Mouse (Mus musculus) lung, adult 2 months (tissue): ENCODE measurements at regions not wholly inside any gene's neighbourhood (a gene's known extent, or its start where the extent isn't known, plus 50 kb on each side); places are given as distances from the start of the nearest gene placed in this dataset.

Experiments
- DNase-seq: peaks from one replicate; pipeline ENCODE4 v3.0.0; 2022
- H3K4me1 ChIP-seq: fragments of 200-500 bp; 2 replicates; pipeline ENCODE4 v1.6.1; 2011; ENCODE audit warnings: low read length; ENCODE audit not compliant: control insufficient read depth, insufficient read depth
- H3K4me3 ChIP-seq: fragments of 200-500 bp; replicated peaks from 2 replicates; pipeline ENCODE3; 2011; ENCODE audit warnings: low read depth, mild to moderate bottlenecking, control low read depth, low read length; ENCODE audit errors: extremely low read depth
- CTCF ChIP-seq: fragments of 200-500 bp; IDR thresholded peaks from 2 replicates; pipeline ENCODE4 v1.5.1; 2011; ENCODE audit warnings: mild to moderate bottlenecking, low read length, control low read depth; ENCODE audit not compliant: insufficient read depth
- POLR2A ChIP-seq: fragments of 200-500 bp; IDR thresholded peaks from 2 replicates; pipeline ENCODE4 v1.6.1; 2011; ENCODE audit warnings: low read depth, mild to moderate bottlenecking, control low read depth, low read length, borderline replicate concordance; ENCODE audit errors: extremely low read depth
- WGBS: fragments of 180-500 bp; shearing (Covaris S2); methylation state at CpG from one replicate; pipeline ENCODE4 v1.1.7; 2018; 5-methylcytosine and 5-hydroxymethylcytosine counted together

DNA sequence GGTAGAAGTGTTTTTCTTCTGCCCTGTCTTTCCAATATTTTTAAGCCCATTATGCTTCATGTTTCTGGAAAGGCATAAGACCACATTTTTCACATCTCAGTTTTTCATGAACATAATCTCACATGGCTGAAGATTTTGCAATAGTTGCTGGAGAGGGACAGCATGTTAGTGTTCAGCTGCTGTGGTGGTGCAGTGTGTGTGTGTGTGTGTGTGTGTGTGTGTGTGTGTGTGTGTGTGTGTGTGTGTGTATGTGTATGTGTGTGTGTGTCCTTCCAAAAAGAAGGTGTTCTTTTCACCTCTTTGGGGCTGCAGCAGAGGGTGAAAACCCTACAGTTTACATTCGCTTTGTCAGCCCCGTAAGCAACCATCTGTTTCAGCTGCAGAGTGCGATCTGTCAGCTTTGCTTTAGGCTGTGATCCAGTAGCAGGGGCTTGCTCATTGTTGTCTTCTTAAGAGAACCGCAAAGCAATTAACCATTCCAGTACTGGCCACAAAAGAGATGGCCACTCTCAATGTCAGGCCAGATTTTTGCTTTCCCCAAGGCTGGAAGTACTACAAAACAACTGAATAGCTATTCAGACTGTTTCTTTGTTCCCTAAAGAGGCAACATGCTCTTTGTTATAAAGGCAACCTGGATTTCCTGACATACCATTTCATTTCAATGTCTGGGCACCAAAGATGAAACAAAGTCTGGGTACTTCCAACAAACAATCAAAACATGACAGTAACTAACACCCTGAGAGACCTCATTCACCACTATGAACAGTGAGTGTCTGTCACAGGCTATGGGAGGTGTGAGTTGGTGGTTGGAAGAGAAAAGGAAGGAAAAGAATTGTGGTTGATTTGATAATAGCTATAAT, 520.2 kb upstream of the Cited2 start:
- Histone ChIP-seq H3K4me1 (no peaks in the 10 kb centered on the region; the same call in 1 of the 2 replicates), H3K4me3 (no peak overlapping the region)
- DNase-seq = no peak
- no peak for TF ChIP-seq POLR2A
- TF ChIP-seq CTCF = no peak
- WGBS = 50% methylated on average over 4 of the region's 4 CpGs

GRCm38 (mm10) chr10:17203416-17204110, 519.5 kb upstream of the Cited2 start:
- TF ChIP-seq CTCF (no peak), POLR2A (no peak)
- WGBS = 86% methylated on average over 4 of the region's 4 CpGs
- no peak for DNase-seq
- no peak overlapping the region for H3K4me3 ChIP-seq
- no peaks in the 10 kb centered on the region; the same call in 1 of the 2 replicates for H3K4me1 ChIP-seq

- H3K4me3 ChIP-seq = no peak overlapping the region
- no peak for DNase-seq
- WGBS = 46% methylated on average over 1 of the region's 1 CpGs
- no peaks in the 10 kb centered on the region; the same call in 1 of the 2 replicates for H3K4me1 ChIP-seq
- TF ChIP-seq CTCF (no peak), POLR2A (no peak)
Measured at GRCm38 (mm10) chr10:17204153-17204552, 518.9 kb upstream of the Cited2 start.

GRCm38 (mm10) chr10:17212551-17213309, 510.3 kb upstream of the Cited2 start:
- 41% methylated on average over 12 of the region's 12 CpGs for WGBS
- H3K4me3 ChIP-seq = no peak overlapping the region

DNA sequence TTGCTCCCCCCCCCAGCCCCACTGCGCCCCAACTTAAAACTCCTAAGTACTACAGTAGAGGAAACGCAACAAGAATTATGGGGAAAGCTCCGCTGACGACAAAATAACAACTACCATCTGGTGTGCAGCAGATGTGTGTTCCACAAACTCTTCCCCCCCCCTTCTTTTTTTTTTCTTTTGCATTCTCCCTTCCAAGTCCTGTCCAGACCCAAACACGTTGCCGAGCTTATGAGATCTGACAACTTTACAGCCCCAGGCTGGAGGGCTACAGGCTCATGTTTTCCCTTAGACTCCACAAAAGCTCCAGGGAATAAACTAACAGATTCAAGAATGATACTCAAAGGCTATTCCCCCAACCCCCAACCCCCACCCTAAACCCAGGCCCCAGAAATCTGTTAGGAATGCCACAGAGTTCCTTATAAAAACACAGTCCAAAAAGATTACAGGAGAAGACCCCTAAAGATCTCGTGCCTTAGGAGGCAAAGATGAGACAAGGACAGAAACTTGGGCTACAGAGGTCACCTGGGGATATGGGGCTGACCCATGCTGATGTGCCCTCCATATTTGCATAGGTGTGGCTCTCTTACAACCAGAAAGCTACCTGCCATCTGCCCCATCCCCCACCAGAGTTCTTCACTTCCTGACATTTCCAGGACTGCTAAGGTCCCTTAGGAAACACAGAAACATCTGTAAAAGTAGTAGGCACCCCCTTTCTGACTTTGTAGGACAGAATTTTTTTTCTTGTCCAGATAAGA, 509.5 kb upstream of the Cited2 start:
- Histone ChIP-seq H3K4me1 (no peaks in the 10 kb centered on the region), H3K4me3 (no peak overlapping the region)
- no peak for DNase-seq
- no peak for TF ChIP-seq CTCF
- TF ChIP-seq POLR2A = no peak
- 46% methylated on average over 7 of the region's 7 CpGs for WGBS

More at GRCm38 (mm10) chr10:17212551-17213309, 510.3 kb upstream of the Cited2 start:
- H3K4me1 ChIP-seq = no peaks in the 10 kb centered on the region
- DNase-seq = no peak
- TF ChIP-seq CTCF = no peak
- TF ChIP-seq POLR2A = no peak

- DNase-seq = no peak
- TF ChIP-seq POLR2A (no peak), CTCF (no peak)
- Histone ChIP-seq H3K4me3 (no peak overlapping the region), H3K4me1 (no peaks in the 10 kb centered on the region)
- WGBS = 56% methylated on average over 2 of the region's 2 CpGs
Measured at GRCm38 (mm10) chr10:17214065-17214440, 509.0 kb upstream of the Cited2 start.

DNA sequence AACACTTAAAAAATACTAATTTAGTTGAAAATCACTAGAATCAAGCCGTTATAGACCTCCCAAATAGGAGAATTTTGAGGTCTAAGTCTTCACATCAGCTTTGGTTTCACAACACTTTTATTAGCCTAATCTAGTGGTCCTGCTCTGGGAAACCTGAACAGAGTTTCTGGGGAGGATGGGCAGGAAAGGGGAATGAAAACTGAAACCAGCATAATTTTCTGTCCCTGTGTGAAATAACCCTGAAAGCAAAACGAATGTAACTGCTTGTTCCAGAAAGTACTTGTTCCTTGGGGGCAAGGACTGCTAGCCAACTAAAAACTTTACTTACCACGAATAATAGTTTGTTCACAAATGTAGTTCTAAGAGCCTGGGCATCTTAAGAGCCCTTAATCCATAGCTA, 508.0 kb upstream of the Cited2 start:
- Histone ChIP-seq H3K4me1 (no peaks in the 10 kb centered on the region), H3K4me3 (no peak overlapping the region)
- no peak for DNase-seq
- 57% methylated on average over 3 of the region's 3 CpGs for WGBS
- TF ChIP-seq CTCF (no peak), POLR2A (no peak)

- 26% methylated on average over 2 of the region's 2 CpGs for WGBS
- DNase-seq = no peak
- TF ChIP-seq CTCF = no peak
- no peak for TF ChIP-seq POLR2A
Measured at GRCm38 (mm10) chr10:17221495-17221894, 501.5 kb upstream of the Cited2 start.

GRCm38 (mm10) chr10:17225727-17226126, 497.3 kb upstream of the Cited2 start:
- Histone ChIP-seq H3K4me1 (no peaks in the 10 kb centered on the region), H3K4me3 (no peak overlapping the region)
- no peak for DNase-seq
- no peak for TF ChIP-seq CTCF
- TF ChIP-seq POLR2A = no peak
- 95% methylated on average over 1 of the region's 1 CpGs for WGBS

More at GRCm38 (mm10) chr10:17221495-17221894, 501.5 kb upstream of the Cited2 start:
- Histone ChIP-seq H3K4me3 (no peak overlapping the region), H3K4me1 (no peaks in the 10 kb centered on the region)
